Mouse (Mus musculus): ENCODE data around the gene Serpinf2.
A peak's percentile ranks its signal among the peaks of the same experiment; 100 is the strongest.
"Not testable (repeated sequence)": the region's sequence is repeated elsewhere in the genome, so short reads cannot be mapped to it uniquely, and the experiment has no call there.

Serpinf2 gene

GRCm38 (mm10) chr11:75459141-75459711 lies 19.8 kb upstream of the Serpinf2 start:
- DNase-seq = no peak

DNA sequence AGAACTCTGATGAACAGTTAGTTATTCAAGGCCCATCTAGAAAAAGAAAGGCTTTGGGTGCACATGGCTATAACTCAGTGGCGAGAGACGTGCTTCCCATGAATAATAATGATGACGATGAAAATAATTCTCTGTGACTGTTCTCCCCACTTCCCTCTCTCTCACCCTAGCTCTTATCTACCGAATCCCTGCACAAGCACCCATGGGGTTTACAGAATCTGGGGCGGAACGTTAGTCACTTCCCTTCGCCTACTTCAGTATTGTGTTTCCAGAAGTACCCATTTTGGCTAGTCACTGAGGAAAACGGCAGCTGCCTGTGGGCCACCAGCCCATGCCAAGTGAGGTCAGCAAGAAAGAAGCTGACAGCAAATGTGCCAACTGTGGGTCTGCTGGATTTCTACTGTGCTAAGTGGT lies 19.2 kb upstream of the Serpinf2 start:
- no peak for DNase-seq

- DNase-seq = peak; percentile 64 to 73
These were observed 18.8 kb upstream of the Serpinf2 start for GRCm38 (mm10) chr11:75458169-75458568.

- DNase-seq = no peak
These were observed 17.1 kb upstream of the Serpinf2 start for GRCm38 (mm10) chr11:75456440-75456871.

DNA sequence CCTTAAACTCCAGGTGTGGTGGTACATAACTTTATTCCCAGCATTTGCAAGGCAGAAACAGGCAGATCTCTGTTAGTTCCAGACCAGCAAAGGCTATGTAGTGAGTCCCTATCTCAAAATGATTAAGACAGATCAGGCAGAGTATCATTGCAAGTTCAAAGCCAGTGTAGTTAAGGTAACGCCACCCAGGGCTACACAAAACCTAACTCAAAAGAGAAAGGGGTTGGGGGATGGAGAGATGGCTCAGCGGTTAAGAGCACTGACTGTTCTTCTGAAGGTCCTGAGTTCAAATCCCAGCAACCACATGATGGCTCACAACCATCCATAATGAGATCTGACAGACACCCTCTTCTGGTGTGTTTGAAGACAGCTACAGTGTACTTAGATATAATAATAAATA lies 16.6 kb upstream of the Serpinf2 start:
- not testable (repeated sequence) for DNase-seq

- no peak for DNase-seq
These were observed 15.8 kb upstream of the Serpinf2 start for GRCm38 (mm10) chr11:75455041-75455736.

- DNase-seq = peak; percentile 89 to 90
These were observed 14.9 kb upstream of the Serpinf2 start, which contains the start of gene Wdr81 for GRCm38 (mm10) chr11:75453991-75454930. Gene Wdr81 (minus strand): TSS chr11:75454717.

- no peak for DNase-seq
These were observed 13.6 kb upstream of the Serpinf2 start for GRCm38 (mm10) chr11:75452812-75453557.

DNA sequence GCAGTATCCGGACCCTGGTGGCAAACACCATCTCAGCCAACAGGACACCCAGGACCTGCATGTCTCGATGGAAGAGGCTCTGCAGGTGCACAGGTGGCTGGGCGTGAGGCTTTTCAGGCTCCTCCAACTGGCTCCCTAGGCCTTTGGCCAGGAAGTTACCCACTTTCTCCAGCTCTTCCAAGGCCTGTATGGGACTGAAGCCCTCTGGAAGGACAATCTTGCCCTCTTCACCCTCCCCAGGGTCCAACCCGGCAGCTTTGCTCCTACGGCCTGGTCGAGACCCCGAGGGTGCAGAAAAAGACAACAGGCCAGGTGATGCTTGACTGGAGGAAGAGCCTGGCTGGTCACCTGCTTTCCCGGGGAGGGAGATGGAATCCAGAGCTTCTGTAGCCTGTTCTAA lies 12.7 kb upstream of the Serpinf2 start:
- no peak for DNase-seq

- DNase-seq = no peak
These were observed 11.5 kb upstream of the Serpinf2 start for GRCm38 (mm10) chr11:75450936-75451335.

- DNase-seq = no peak
These were observed 11.0 kb upstream of the Serpinf2 start for GRCm38 (mm10) chr11:75450304-75450908.

DNA sequence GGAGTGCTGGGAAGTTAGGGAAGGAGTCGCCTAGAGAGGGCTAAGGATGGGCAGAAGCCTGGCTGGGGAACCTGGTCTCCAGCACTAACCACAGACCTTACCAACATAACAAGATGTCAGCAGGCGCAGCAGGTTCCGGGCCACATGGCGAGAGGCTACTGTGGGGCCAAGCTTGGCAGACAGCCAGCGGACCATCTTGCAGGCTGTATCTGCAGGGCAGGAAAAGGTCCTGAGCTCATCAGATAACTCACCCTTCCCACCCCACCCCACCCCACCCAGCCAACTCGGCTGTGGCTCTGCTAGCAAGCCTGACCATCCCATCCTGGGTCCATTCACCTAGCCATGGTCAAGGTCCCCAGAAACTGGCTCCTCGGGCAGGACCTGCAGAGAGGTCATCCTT lies 10.3 kb upstream of the Serpinf2 start:
- peak; percentile 55 to 69 for DNase-seq

DNA sequence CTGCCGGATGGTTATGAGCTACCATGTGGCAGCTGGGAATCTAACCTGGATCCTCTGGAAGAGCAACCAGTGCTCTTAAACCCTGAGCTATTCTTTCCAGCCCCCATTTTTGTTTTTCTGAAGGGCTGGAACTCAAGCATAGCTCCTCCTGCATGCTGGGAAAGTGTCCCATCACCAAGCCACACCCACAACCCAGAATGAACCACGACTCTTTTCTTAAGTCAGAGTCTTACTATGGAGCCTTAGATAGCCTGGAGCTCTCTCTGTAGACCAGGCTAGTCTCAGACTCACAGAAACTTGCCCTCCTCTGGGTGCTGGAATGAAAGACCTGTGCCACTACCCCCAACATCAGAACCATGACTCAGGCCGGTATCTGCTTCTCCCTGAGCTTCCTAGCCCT lies 9.2 kb upstream of the Serpinf2 start:
- no peak for DNase-seq

- no peak for DNase-seq
These were observed 4.3 kb upstream of the Serpinf2 start for GRCm38 (mm10) chr11:75443711-75444110.

- DNase-seq = peak; percentile 58 to 61
These were observed 2.2 kb upstream of the Serpinf2 start for GRCm38 (mm10) chr11:75441601-75442000.

GRCm38 (mm10) chr11:75441034-75441433 lies 1.6 kb upstream of the Serpinf2 start:
- DNase-seq = no peak

DNA sequence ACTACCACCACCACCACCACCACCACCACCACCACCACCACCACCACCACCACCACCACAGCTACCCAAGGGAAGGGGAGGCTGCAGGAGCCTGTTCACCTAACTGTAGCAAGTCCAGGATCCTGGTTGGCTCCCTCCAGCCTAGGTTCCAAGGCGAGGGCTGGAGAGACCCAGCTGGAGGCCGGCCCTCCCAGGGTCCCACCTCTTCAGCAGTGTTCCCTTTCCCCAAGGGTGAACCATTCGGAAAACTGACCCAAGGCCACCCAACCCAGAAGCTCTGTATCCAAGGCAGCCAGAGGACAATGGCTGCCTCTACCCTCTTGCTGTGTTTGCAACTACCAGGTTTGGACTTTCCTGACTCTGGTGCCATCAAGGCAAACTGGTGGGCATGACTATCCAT lies 560 bp upstream of the Serpinf2 start:
- DNase-seq = no peak

DNA sequence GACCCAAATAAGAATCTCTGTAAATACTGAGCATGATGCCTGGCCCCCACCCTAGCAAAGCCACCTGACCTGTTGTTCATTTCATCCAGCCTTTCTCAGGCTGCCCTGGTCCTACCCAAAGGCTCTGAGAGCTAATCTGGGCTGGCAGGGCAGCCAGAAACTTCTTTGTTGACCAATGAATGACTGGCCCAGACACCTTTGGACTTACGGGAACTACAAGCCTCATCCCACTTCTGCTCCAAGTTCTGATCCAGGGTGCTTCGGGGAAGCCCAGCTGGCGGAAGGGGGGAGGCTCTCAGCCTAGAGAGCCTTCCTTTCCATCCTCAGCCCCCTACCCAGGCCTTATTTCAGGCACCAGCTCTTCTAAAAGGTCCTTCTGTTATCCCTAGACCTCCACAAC lies 587 bp downstream of the Serpinf2 start:
- no peak for DNase-seq

DNA sequence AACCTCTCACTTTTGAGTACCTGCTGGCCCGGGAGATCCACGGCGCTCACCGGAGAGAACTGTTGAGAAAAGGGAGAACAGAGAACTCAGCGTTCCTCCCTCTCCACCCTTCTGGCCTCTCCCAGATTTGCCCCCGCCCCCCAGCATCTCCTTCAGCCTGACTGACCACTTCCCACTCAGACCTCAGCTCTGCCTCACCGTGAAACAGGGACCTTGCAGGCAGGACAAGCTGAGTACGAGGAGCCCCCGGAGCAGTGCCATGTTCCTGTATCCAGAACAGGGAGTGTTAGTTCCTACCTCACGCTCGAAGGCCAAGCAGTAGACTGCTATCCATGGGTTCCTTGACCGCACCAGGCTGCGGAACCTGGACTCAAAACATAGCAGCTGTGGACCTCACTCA lies 1.2 kb downstream of the Serpinf2 start:
- no peak for DNase-seq

DNA sequence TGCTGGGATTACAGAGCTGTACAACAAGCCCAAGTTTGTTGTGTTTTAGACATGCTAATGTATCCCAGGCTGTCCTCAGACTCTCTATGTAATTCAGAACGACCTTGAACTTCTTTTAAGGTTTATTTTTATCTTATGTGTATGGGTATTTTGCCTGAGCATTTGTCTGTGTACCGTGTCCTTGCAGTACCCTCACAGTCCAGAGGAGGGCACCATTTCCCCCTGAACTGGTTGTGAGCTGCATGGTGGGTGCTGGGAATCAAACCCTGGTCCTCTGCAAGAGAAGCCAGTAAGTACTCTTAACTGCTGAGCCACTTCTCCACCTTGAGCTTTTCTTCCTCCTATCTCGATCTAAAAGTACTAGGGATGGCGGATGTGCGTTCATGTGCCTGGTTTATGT lies 5.3 kb downstream of the Serpinf2 start:
- no peak for DNase-seq

- DNase-seq = peak; percentile 88 to 93
These were observed 8.1 kb downstream of the Serpinf2 start for GRCm38 (mm10) chr11:75431307-75431706.

- DNase-seq = no peak
These were observed 10.2 kb downstream of the Serpinf2 start for GRCm38 (mm10) chr11:75429019-75429705.
